Mouse (Mus musculus) myocyte (in vitro differentiated cells): Measurements from ENCODE around the gene Sdhaf1.

ENCODE experiments used
- CEBPB ChIP-seq: IDR thresholded peaks from 2 replicates; pipeline ENCODE4 v1.6.1; 2011; ENCODE audit warnings: mild to moderate bottlenecking, moderate library complexity; ENCODE audit not compliant: poor library complexity, insufficient read depth, severe bottlenecking
- E2F4 ChIP-seq: IDR thresholded peaks from one replicate; pipeline ENCODE4 v1.6.1; 2011; ENCODE audit warnings: mild to moderate bottlenecking, control low read depth, moderate library complexity; ENCODE audit not compliant: insufficient read depth
- MAX ChIP-seq: IDR thresholded peaks from one replicate; pipeline ENCODE4 v1.6.1; 2011; ENCODE audit warnings: low read depth, mild to moderate bottlenecking, control low read depth
- MYOD1 ChIP-seq, 3 experiments: IDR thresholded peaks; one replicate each; pipeline ENCODE4 v1.6.1; 2011; ENCODE audit warnings: control low read depth in 2 of 3, low read depth in 2 of 3, mild to moderate bottlenecking in 2 of 3, moderate library complexity in 1 of 3; ENCODE audit not compliant: insufficient read length in 2 of 3, control insufficient read depth in 1 of 3
- POLR2A ChIP-seq: IDR thresholded peaks from one replicate; pipeline ENCODE4 v1.6.1; 2011; ENCODE audit warnings: low read depth, mild to moderate bottlenecking, control low read depth, moderate library complexity; ENCODE audit not compliant: insufficient read length
- REST ChIP-seq: IDR thresholded peaks from one replicate; pipeline ENCODE4 v1.6.1; 2011; ENCODE audit warnings: mild to moderate bottlenecking, control low read depth, moderate library complexity; ENCODE audit not compliant: insufficient read depth, insufficient read length
- TCF12 ChIP-seq: IDR thresholded peaks from one replicate; pipeline ENCODE4 v1.6.1; 2011; ENCODE audit warnings: mild to moderate bottlenecking, control low read depth; ENCODE audit not compliant: poor library complexity, insufficient read depth, severe bottlenecking
- TCF3 ChIP-seq: IDR thresholded peaks from one replicate; pipeline ENCODE4 v1.6.1; 2011; ENCODE audit warnings: low read depth, control low read depth; ENCODE audit not compliant: insufficient read length
- USF1 ChIP-seq: IDR thresholded peaks from one replicate; pipeline ENCODE4 v1.6.1; 2011; ENCODE audit warnings: low read depth, mild to moderate bottlenecking, control low read depth, moderate library complexity

GRCm38 (mm10) chr7:30320946-30321345 lies 2.7 kb downstream of the Sdhaf1 start:
- no peak for TF ChIP-seq POLR2A
- TF ChIP-seq MYOD1 (IDR thresholded peaks at IDR 0.05; ENCODE audit: control insufficient read depth in 1 of 3, insufficient read length in 2 of 3, low read depth in 2 of 3) = no peak
- no peak for TF ChIP-seq TCF3
- TF ChIP-seq MAX = no peak
- TF ChIP-seq CEBPB = no peak
- no peak for TF ChIP-seq REST
- no peak for TF ChIP-seq USF1
- no peak for TF ChIP-seq E2F4
- TF ChIP-seq TCF12 = no peak
